Mouse (Mus musculus) hindbrain, embryonic 14.5 days (tissue): ENCODE measurements around the gene Ralgapb. TPM values are rescaled to one million over a fixed set of nuclear protein-coding genes. Genes with fewer than 3 reads are reported as not detected.

Source experiments
- ATAC-seq: fragments of 200-750 bp; cut with Nextera tagmentation; 2 replicates; pipeline ENCODE4 v1.8.0; 2017; ENCODE audit warnings: moderate number of reproducible peaks, mild to moderate bottlenecking, moderate TSS enrichment, moderate library complexity; ENCODE audit not compliant: low FRiP score
- DNase-seq: peaks from one replicate; pipeline ENCODE4 v3.0.0-alpha.2; 2015; ENCODE audit warnings: low spot score
- H3K27ac ChIP-seq: fragments of 300-500 bp; sonication (generic); 2 replicates; pipeline ENCODE4 v1.5.1; 2014; ENCODE audit warnings: mild to moderate bottlenecking, moderate library complexity
- H3K27me3 ChIP-seq: fragments of 300-500 bp; sonication (generic); 2 replicates; pipeline ENCODE4 v1.6.1; 2014; ENCODE audit warnings: mild to moderate bottlenecking, low read length, mixed read lengths; ENCODE audit not compliant: control insufficient read depth, insufficient read depth
- H3K36me3 ChIP-seq: fragments of 300-500 bp; sonication (generic); replicated peaks from 2 replicates; pipeline ENCODE4 v1.6.1; 2014; ENCODE audit not compliant: control insufficient read depth, insufficient read depth
- H3K4me1 ChIP-seq: fragments of 300-500 bp; sonication (generic); replicated peaks from 2 replicates; pipeline ENCODE4 v1.6.1; 2014; ENCODE audit warnings: antibody characterized with exemption, low read length, mixed read lengths; ENCODE audit not compliant: control insufficient read depth, insufficient read depth
- H3K4me2 ChIP-seq: fragments of 300-500 bp; sonication (generic); replicated peaks from 2 replicates; pipeline ENCODE4 v1.6.1; 2014; ENCODE audit warnings: mild to moderate bottlenecking, moderate library complexity
- H3K4me3 ChIP-seq: fragments of 300-500 bp; sonication (generic); replicated peaks from 2 replicates; pipeline ENCODE4 v1.5.1; 2014; ENCODE audit warnings: mild to moderate bottlenecking, low read length
- H3K9ac ChIP-seq: fragments of 300-500 bp; sonication (generic); 2 replicates; pipeline ENCODE4 v1.6.1; 2014
- H3K9me3 ChIP-seq: fragments of 300-500 bp; sonication (generic); 2 replicates; pipeline ENCODE4 v1.6.1; 2016; ENCODE audit warnings: low read length; ENCODE audit not compliant: control insufficient read depth
- WGBS: fragments of 180-500 bp; shearing (Covaris S2); extraction: QIAGEN DNeasy Blood & Tissue Kit; methylation state at CpG from one replicate; pipeline ENCODE4 v1.1.7; 2014; 5-methylcytosine and 5-hydroxymethylcytosine counted together
- polyA plus RNA-seq: library from polyadenylated mRNA; unstranded; fragments of >200 nt; fragmentation: Nextera tagmentation; extraction: Ambion mirVana; gene quantifications from 2 replicates; pipeline ENCODE4 v1.2.1, GENCODE M21; 2014

The Ralgapb gene
- polyA plus RNA-seq, 1 experiment from 2014 or later, result 34.7 TPM

GRCm38 (mm10) chr2:158445814-158446213, 36.2 kb downstream of the Ralgapb start:
- H3K27me3 ChIP-seq, result no peaks in the 10 kb centered on the region
- peaks cover 91% of the 10 kb centered on the region for H3K36me3 ChIP-seq
- H3K9ac ChIP-seq, result no peak overlapping the region
- 93% methylated on average over 1 of the region's 1 CpGs for WGBS
- ATAC-seq (no peak), DNase-seq (no peak)
- no peak overlapping the region for H3K4me3 ChIP-seq
- no peaks in the 10 kb centered on the region for H3K4me1 ChIP-seq
- H3K4me2 ChIP-seq, result no peak overlapping the region
- H3K27ac ChIP-seq, result no peak overlapping the region
- no peaks in the 10 kb centered on the region for H3K9me3 ChIP-seq

- H3K27ac ChIP-seq, result no peak overlapping the region
- no peak for ATAC-seq
Measured at GRCm38 (mm10) chr2:158449845-158450244, 40.2 kb downstream of the Ralgapb start.

GRCm38 (mm10) chr2:158456451-158456850, 46.8 kb downstream of the Ralgapb start:
- Histone ChIP-seq H3K27me3 (no peaks in the 10 kb centered on the region), H3K4me1 (no peaks in the 10 kb centered on the region), H3K27ac (no peak overlapping the region), H3K4me2 (no peak overlapping the region), H3K9ac (no peak overlapping the region), H3K9me3 (no peaks in the 10 kb centered on the region), H3K36me3 (peaks cover 90% of the 10 kb centered on the region), H3K4me3 (no peak overlapping the region)
- ATAC-seq, result no peak
- 96% methylated on average over 4 of the region's 4 CpGs for WGBS
- DNase-seq, result no peak

More at GRCm38 (mm10) chr2:158449845-158450244, 40.2 kb downstream of the Ralgapb start:
- H3K36me3 ChIP-seq, result peaks cover 87% of the 10 kb centered on the region
- no peak overlapping the region for H3K9ac ChIP-seq
- no peaks in the 10 kb centered on the region for H3K4me1 ChIP-seq
- no peaks in the 10 kb centered on the region for H3K9me3 ChIP-seq
- H3K4me2 ChIP-seq, result no peak overlapping the region
- 70% methylated on average over 7 of the region's 7 CpGs for WGBS
- DNase-seq, result no peak
- no peaks in the 10 kb centered on the region for H3K27me3 ChIP-seq
- no peak overlapping the region for H3K4me3 ChIP-seq

GRCm38 (mm10) chr2:158457610-158458009, 48.0 kb downstream of the Ralgapb start:
- no peak for ATAC-seq
- peaks cover 91% of the 10 kb centered on the region for H3K36me3 ChIP-seq
- no peak overlapping the region for H3K9ac ChIP-seq
- no peak for DNase-seq
- WGBS, result 81% methylated on average over 1 of the region's 1 CpGs
- no peaks in the 10 kb centered on the region for H3K4me1 ChIP-seq
- H3K4me2 ChIP-seq, result no peak overlapping the region
- H3K27me3 ChIP-seq, result no peaks in the 10 kb centered on the region
- no peak overlapping the region for H3K27ac ChIP-seq
- H3K4me3 ChIP-seq, result no peak overlapping the region
- H3K9me3 ChIP-seq, result no peaks in the 10 kb centered on the region

- H3K27me3 ChIP-seq, result no peaks in the 10 kb centered on the region
- DNase-seq (no peak), ATAC-seq (no peak)
- WGBS, result 90% methylated on average over 1 of the region's 1 CpGs
- no peak overlapping the region for H3K27ac ChIP-seq
- peaks cover 91% of the 10 kb centered on the region for H3K36me3 ChIP-seq
- H3K9ac ChIP-seq, result no peak overlapping the region
- H3K4me1 ChIP-seq, result no peaks in the 10 kb centered on the region
- no peaks in the 10 kb centered on the region for H3K9me3 ChIP-seq
- H3K4me3 ChIP-seq, result no peak overlapping the region
- no peak overlapping the region for H3K4me2 ChIP-seq
Measured at GRCm38 (mm10) chr2:158462450-158462849, 52.8 kb downstream of the Ralgapb start.

- Histone ChIP-seq H3K4me2 (no peak overlapping the region), H3K4me3 (no peak overlapping the region), H3K36me3 (peaks cover 89% of the 10 kb centered on the region), H3K27ac (no peak overlapping the region), H3K9ac (no peak overlapping the region), H3K9me3 (no peaks in the 10 kb centered on the region), H3K27me3 (no peaks in the 10 kb centered on the region), H3K4me1 (no peaks in the 10 kb centered on the region)
- 98% methylated on average over 1 of the region's 1 CpGs for WGBS
- DNase-seq, result no peak
- ATAC-seq, result no peak
Measured at GRCm38 (mm10) chr2:158474159-158474558, 64.5 kb downstream of the Ralgapb start.

- H3K27me3 ChIP-seq, result no peaks in the 10 kb centered on the region
- peaks cover 98% of the 10 kb centered on the region for H3K36me3 ChIP-seq
- no peak overlapping the region for H3K27ac ChIP-seq
- no peaks in the 10 kb centered on the region for H3K4me1 ChIP-seq
- no peak overlapping the region for H3K9ac ChIP-seq
- no peaks in the 10 kb centered on the region for H3K9me3 ChIP-seq
- no peak overlapping the region for H3K4me2 ChIP-seq
- H3K4me3 ChIP-seq, result no peak overlapping the region
- WGBS, result 74% methylated on average over 3 of the region's 3 CpGs
- no peak for DNase-seq
- no peak for ATAC-seq
Measured at GRCm38 (mm10) chr2:158477640-158478039, 68.0 kb downstream of the Ralgapb start.

GRCm38 (mm10) chr2:158498457-158498856, 88.8 kb downstream of the Ralgapb start:
- H3K9ac ChIP-seq, result no peak overlapping the region
- no peak for ATAC-seq
- no peaks in the 10 kb centered on the region for H3K9me3 ChIP-seq
- H3K27me3 ChIP-seq, result no peaks in the 10 kb centered on the region
- H3K4me1 ChIP-seq, result no peaks in the 10 kb centered on the region
- H3K4me2 ChIP-seq, result no peak overlapping the region
- H3K4me3 ChIP-seq, result no peak overlapping the region
- peaks cover 51% of the 10 kb centered on the region for H3K36me3 ChIP-seq
- no peak for DNase-seq
- 87% methylated on average over 5 of the region's 5 CpGs for WGBS
- H3K27ac ChIP-seq, result no peak overlapping the region

- 82% methylated on average over 11 of the region's 11 CpGs for WGBS
- ATAC-seq (no peak), DNase-seq (no peak)
- Histone ChIP-seq H3K9ac (no peak within 1 kb of the TSS), H3K27ac (no peak within 1 kb of the TSS), H3K4me2 (no peak within 1 kb of the TSS), H3K4me3 (no peak within 1 kb of the TSS), H3K9me3 (no peaks in the 10 kb centered on the region), H3K27me3 (no peaks in the 10 kb centered on the region), H3K36me3 (peaks cover 20% of the 10 kb centered on the region), H3K4me1 (no peaks in the 10 kb centered on the region)
Measured at GRCm38 (mm10) chr2:158501836-158502812, 92.5 kb downstream of the Ralgapb start, which contains the start of gene Adig. Gene Adig (plus strand): TSS chr2:158502612.
